In the genomic region with DNA sequence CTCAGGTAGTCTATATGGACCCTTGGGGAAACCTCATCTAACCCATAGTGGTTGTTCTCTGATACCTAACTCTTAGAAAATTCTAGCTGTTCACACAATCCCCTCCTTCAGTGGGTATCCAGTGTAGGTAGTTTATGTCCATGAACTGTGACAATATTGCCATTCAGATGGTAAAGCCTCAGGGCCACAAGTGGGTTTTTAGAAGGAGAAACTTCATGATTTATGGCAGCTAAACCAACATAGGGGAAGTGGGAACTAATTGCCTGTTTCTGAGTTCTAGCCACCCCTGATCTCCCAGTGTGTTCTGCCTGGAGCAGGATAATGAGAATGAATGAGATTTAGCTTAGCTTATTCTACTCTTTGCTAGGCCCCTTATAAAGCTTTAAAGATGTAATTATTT, we compare ENCODE assay signal across 22 mouse cellular contexts.
"Had no signal": no experiment of that assay in that cellular context is flagged by ENCODE, and none has a peak within 500 bp of the region (broad histone marks: within the 10 kb centered on the region; RNA-seq: fewer than 3 reads in every experiment).

No protein-coding gene starts in this region.

- ATAC-seq: forebrain, embryonic 13.5 days; forebrain, embryonic 14.5 days; forebrain, embryonic 15.5 days; forebrain, embryonic 16.5 days; forebrain, postnatal 0 days had no signal

- DNase-seq: cerebellum, adult 2 months; cerebellum, adult 8-10 months; cerebellum, adult 9-10 months; cerebellum, adult 9-11 months; cerebellum, postnatal 10 days; cerebellum, postnatal 14 days; cerebellum, postnatal 25 days; cerebellum, postnatal 36 days; embryo, embryonic 11 days; forebrain, postnatal 0 days; gastrocnemius, adult 2 months; gastrocnemius, postnatal 10 days; gastrocnemius, postnatal 14 days; gastrocnemius, postnatal 25 days; gastrocnemius, postnatal 36 days; heart, adult 11 months; heart, adult 18-20 months; heart, adult 2 months had no signal
